Mouse (Mus musculus): ENCODE data around the gene Isyna1. TPM values are rescaled to one million over a fixed set of nuclear protein-coding genes. Genes with fewer than 3 reads are reported as not detected.

The Isyna1 gene
- polyA plus RNA-seq (2012; rRNA removed): 53.0 and 63.5 TPM in 2 replicates

DNA sequence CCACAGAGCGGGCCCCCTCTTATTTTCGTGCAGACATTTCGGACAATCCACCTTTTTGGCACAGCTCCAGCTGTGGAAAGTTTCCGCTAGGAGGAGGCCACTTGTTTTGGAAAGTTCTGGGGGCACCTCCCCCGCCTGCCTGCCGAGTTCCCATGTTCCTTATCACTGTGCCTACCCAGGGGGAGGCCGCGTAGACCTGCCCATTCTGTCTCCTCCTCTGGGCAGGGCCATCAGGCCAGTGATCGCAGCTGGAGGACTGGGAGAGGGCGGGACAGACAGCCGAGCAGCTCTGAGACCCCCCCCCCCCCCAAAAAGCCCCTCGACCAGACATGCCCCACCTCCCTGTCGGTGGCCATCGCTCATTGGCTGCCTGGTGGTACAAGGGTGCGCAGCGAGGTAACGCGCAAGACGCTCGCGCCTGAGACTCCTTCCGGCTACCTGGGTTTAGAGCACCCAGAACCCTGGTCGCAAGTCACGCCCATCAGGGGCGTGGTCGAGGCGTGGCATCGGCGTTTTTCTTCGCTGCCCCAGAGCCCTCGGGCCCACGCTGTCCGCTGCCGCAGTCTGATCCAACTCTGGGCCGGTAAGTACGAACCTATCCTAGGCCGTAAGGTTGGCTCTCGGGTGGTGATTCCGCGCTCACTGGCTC, at the start of gene Isyna1:
Gene Isyna1, plus strand, starts transcription at position 413 of the 649 bp plus-strand sequence.

DNA sequence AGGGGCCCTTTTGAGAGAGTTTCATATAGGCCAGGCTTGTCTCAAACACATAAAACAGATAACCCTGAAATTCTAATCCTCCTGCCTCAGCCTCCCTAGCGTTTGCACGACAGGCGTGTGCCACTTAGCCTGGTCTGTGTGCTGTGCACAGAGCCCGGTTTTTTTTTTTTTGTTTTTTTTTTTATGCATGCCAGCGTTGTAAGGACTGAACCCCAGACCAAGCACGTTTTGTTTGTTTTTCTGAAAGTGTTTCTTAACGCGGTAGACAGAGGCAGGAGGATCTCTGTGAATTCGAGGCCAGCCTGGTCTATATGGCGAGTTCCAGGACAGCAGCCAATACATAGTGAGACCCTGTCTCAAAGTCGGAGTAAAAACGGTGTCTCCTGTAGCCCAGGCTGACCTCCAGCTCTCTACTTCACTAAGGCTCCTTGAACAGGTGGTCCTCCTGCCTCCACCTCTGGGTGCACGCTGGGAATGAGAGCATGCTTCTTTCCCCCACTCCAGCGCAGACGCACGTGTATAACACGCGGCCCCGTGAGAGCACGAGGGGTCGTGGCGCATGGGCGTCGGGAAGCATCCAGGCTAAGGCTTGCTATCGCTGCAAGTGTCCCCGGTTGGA, 14.7 kb downstream of the Isyna1 start, which contains the start of gene Ssbp4:
Gene Ssbp4, minus strand, starts transcription at position 124 of the 619 bp plus-strand sequence.

DNA sequence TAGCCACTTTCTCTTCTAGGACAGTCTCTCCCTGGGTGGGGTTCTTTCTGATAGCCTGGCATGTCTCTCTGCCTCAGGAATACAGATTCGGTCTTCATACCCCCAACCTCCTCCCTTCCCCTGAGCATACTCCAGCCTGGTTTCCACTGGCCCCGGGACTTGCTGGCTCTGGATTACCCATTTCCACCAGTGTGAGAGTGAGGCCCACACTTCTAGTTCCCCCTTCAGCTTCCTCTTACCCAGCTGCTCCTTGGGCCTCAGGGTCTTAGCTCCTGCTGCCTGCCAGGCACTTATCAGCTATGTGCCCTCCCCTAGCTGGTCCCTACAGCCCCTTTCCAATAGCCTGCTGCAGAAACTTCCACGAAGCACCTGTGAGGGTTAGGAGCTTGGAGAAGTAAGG, 21.7 kb downstream of the Isyna1 start, which contains the start of gene Lrrc25:
Gene Lrrc25, plus strand, starts transcription at position 262 of the 400 bp plus-strand sequence.

DNA sequence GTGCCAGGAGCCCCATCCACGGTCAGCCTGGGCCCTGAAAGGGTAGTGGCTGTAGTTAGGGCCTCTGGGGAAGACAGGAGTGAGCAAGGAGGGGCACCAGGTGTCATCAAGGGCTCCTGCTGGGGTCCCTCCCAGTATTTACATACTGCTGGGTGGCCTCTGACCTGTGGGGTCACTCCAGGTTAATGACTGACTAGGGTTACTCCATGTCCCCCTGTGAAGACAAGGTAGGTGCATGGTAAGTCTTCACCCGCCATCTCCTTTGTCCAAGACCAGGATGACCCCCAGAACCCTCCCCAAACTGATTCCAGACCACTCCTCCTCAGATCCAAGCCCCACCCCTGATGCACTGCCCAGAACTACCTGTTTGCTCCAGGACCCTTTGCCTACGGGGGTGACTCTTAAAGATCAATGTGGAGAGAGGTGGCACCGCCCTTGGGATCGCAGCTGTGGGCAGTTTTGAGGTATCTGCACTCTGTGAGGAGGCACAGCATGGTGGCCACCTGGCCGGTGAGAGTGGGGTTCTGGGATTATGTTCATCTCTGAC, 38.2 kb downstream of the Isyna1 start, which contains the start of gene Gdf15:
Gene Gdf15, minus strand, starts transcription at position 111 of the 547 bp plus-strand sequence.

Other genes with a start within 250 kb of the Isyna1 start
- gene Upf1, start 241.1 kb upstream of the Isyna1 start, polyA plus RNA-seq (2012; rRNA removed): 10.6 and 15.5 TPM in 2 replicates
- 0.36 and 0.40 TPM in 2 replicates for gene Comp, start 220.8 kb upstream of the Isyna1 start, polyA plus RNA-seq (2012; rRNA removed)
- gene Crtc1, start 154.8 kb upstream of the Isyna1 start, polyA plus RNA-seq (2012; rRNA removed): 3.4 and 4.1 TPM in 2 replicates
- gene Klhl26, start 117.4 kb upstream of the Isyna1 start, polyA plus RNA-seq (2012; rRNA removed): 5.5 and 6.0 TPM in 2 replicates
- 0.01 and 0.07 TPM in 2 replicates for gene Tmem59l, start 107.0 kb upstream of the Isyna1 start, polyA plus RNA-seq (2012; rRNA removed)
- gene Crlf1, start 101.2 kb upstream of the Isyna1 start, polyA plus RNA-seq (2012; rRNA removed): 1.6 and 2.2 TPM in 2 replicates
- gene Rex1bd, start 87.6 kb upstream of the Isyna1 start, polyA plus RNA-seq (2012; rRNA removed): 51.3 and 56.0 TPM in 2 replicates
- 769 and 923 TPM in 2 replicates for gene Uba52, start 83.6 kb upstream of the Isyna1 start, polyA plus RNA-seq (2012; rRNA removed)
- 133 and 144 TPM in 2 replicates for gene Fkbp8, start 66.6 kb upstream of the Isyna1 start, polyA plus RNA-seq (2012; rRNA removed)
- gene Kxd1, start 66.4 kb upstream of the Isyna1 start, polyA plus RNA-seq (2012; rRNA removed): 24.3 and 30.5 TPM in 2 replicates
- gene Ell, start 54.9 kb upstream of the Isyna1 start, polyA plus RNA-seq (2012; rRNA removed): 8.4 and 8.6 TPM in 2 replicates
- gene Ssbp4, start 14.5 kb downstream of the Isyna1 start, polyA plus RNA-seq (2012; rRNA removed): 34.5 and 34.9 TPM in 2 replicates
- gene Lrrc25, start 21.8 kb downstream of the Isyna1 start, polyA plus RNA-seq (2012; rRNA removed): 3.7 and 5.1 TPM in 2 replicates
- gene Gdf15, start 38.1 kb downstream of the Isyna1 start, polyA plus RNA-seq (2012; rRNA removed): 5.7 and 5.9 TPM in 2 replicates
- 7.8 and 8.5 TPM in 2 replicates for gene Pgpep1, start 66.0 kb downstream of the Isyna1 start, polyA plus RNA-seq (2012; rRNA removed)
- 130 and 135 TPM in 2 replicates for gene Lsm4, start 78.9 kb downstream of the Isyna1 start, polyA plus RNA-seq (2012; rRNA removed)
- 26.4 and 29.1 TPM in 2 replicates for gene Jund, start 104.6 kb downstream of the Isyna1 start, polyA plus RNA-seq (2012; rRNA removed)
- gene Iqcn, start 109.1 kb downstream of the Isyna1 start, polyA plus RNA-seq (2012; rRNA removed): not detected in 2 replicates
- gene Gm3336, start 124.2 kb downstream of the Isyna1 start, polyA plus RNA-seq (2012; rRNA removed): 0.08 TPM in 1 of 2 replicates, not detected in the other
- gene Pde4c, start 129.3 kb downstream of the Isyna1 start, polyA plus RNA-seq (2012; rRNA removed): 1.2 and 1.6 TPM in 2 replicates
- gene Rab3a, start 160.3 kb downstream of the Isyna1 start, polyA plus RNA-seq (2012; rRNA removed): 2.3 and 2.5 TPM in 2 replicates
- 21.1 and 28.0 TPM in 2 replicates for gene Mpv17l2, start 166.6 kb downstream of the Isyna1 start, polyA plus RNA-seq (2012; rRNA removed)
- gene Pik3r2, start 182.3 kb downstream of the Isyna1 start, polyA plus RNA-seq (2012; rRNA removed): 16.7 and 18.5 TPM in 2 replicates
- 9.1 and 12.1 TPM in 2 replicates for gene Mast3, start 210.7 kb downstream of the Isyna1 start, polyA plus RNA-seq (2012; rRNA removed)
- gene Il12rb1, start 214.1 kb downstream of the Isyna1 start, polyA plus RNA-seq (2012; rRNA removed): 0.10 and 0.17 TPM in 2 replicates
- 32.1 and 35.4 TPM in 2 replicates for gene Arrdc2, start 245.3 kb downstream of the Isyna1 start, polyA plus RNA-seq (2012; rRNA removed)

Data from liver, embryonic 14 days (tissue).